Mouse (Mus musculus): ENCODE data around the gene Nup107.

- TF ChIP-seq CTCF (conservative IDR thresholded peaks at IDR 0.05 in 1 of 2, IDR thresholded peaks at IDR 0.05 in 1 of 2; ENCODE audit: low read depth in 2 of 2, low read length in 2 of 2) (no peak), POLR2A (IDR thresholded peaks at IDR 0.05; ENCODE audit: low read depth, low read length) (no peak), CHD2 (IDR thresholded peaks at IDR 0.05; ENCODE audit: low read length) (no peak), NRF1 (IDR thresholded peaks at IDR 0.05; ENCODE audit: low read depth, low read length) (no peak), KAT2A (IDR thresholded peaks at IDR 0.05; ENCODE audit: insufficient replicate concordance, low read length) (no peak), MAZ (IDR thresholded peaks at IDR 0.05; ENCODE audit: low read depth, low read length) (no peak), TBP (conservative IDR thresholded peaks at IDR 0.05; ENCODE audit: low read depth, low read length) (no peak), POLR2AphosphoS2 (IDR thresholded peaks at IDR 0.05; ENCODE audit: low read depth, low read length) (no peak)
Measured at GRCm38 (mm10) chr10:117758749-117759727, 33.5 kb downstream of the Nup107 start.

Data from CH12.LX (cell line).